Mouse (Mus musculus) G1E-ER4 (cell line): Measurements from ENCODE around the gene Zbtb8a. TPM values are rescaled to one million over a fixed set of nuclear protein-coding genes. Genes with fewer than 3 reads are reported as not detected.

ENCODE experiments used
- GATA1 ChIP-seq: IDR thresholded peaks from one replicate; pipeline ENCODE4 v1.8.0; 2012; ENCODE audit warnings: low read length, inconsistent platforms
- polyA plus RNA-seq: library from polyadenylated mRNA; stranded (reverse); fragments of >175 nt; gene quantifications from 2 replicates; pipeline ENCODE4 v1.2.3, GENCODE M21; 2012

Gene Zbtb8a
- polyA plus RNA-seq, 1 experiment, result 1.4 TPM

GRCm38 (mm10) chr4:129384440-129384839 lies 6.5 kb upstream of the Zbtb8a start:
- TF ChIP-seq GATA1, result no peak

- TF ChIP-seq GATA1, result no peak
Measured at GRCm38 (mm10) chr4:129383586-129383985, 5.7 kb upstream of the Zbtb8a start.

- no peak for TF ChIP-seq GATA1
Measured at GRCm38 (mm10) chr4:129382488-129382887, 4.6 kb upstream of the Zbtb8a start.

GRCm38 (mm10) chr4:129382029-129382428 lies 4.1 kb upstream of the Zbtb8a start:
- TF ChIP-seq GATA1, result no peak

- no peak for TF ChIP-seq GATA1
Measured at GRCm38 (mm10) chr4:129381148-129381547, 3.2 kb upstream of the Zbtb8a start.

GRCm38 (mm10) chr4:129379805-129380204 lies 1.9 kb upstream of the Zbtb8a start:
- no peak for TF ChIP-seq GATA1

- no peak for TF ChIP-seq GATA1
Measured at GRCm38 (mm10) chr4:129376961-129377545, 863 bp downstream of the Zbtb8a start.

- TF ChIP-seq GATA1, result no peak
Measured at GRCm38 (mm10) chr4:129375821-129376220, 2.1 kb downstream of the Zbtb8a start.

GRCm38 (mm10) chr4:129375000-129375399 lies 2.9 kb downstream of the Zbtb8a start:
- no peak for TF ChIP-seq GATA1

GRCm38 (mm10) chr4:129374219-129374755 lies 3.6 kb downstream of the Zbtb8a start:
- TF ChIP-seq GATA1, result no peak

GRCm38 (mm10) chr4:129373202-129373976 lies 4.5 kb downstream of the Zbtb8a start:
- TF ChIP-seq GATA1, result no peak

- TF ChIP-seq GATA1, result no peak
Measured at GRCm38 (mm10) chr4:129371391-129371790, 6.5 kb downstream of the Zbtb8a start.

GRCm38 (mm10) chr4:129365224-129365623 lies 12.7 kb downstream of the Zbtb8a start:
- no peak for TF ChIP-seq GATA1

GRCm38 (mm10) chr4:129364379-129364778 lies 13.5 kb downstream of the Zbtb8a start:
- no peak for TF ChIP-seq GATA1

GRCm38 (mm10) chr4:129363463-129363862 lies 14.5 kb downstream of the Zbtb8a start:
- TF ChIP-seq GATA1, result no peak

- TF ChIP-seq GATA1, result no peak
Measured at GRCm38 (mm10) chr4:129362771-129363170, 15.1 kb downstream of the Zbtb8a start.
